Mouse (Mus musculus): ENCODE measurements around the gene Reg1. TPM values are rescaled to one million over a fixed set of nuclear protein-coding genes. Genes with fewer than 3 reads are reported as not detected.
A peak's percentile ranks its signal among the peaks of the same experiment; 100 is the strongest.
"Not testable (repeated sequence)": the region's sequence is repeated elsewhere in the genome, so short reads cannot be mapped to it uniquely, and the experiment has no call there.

The Reg1 gene
- total RNA-seq (2021), result not detected
- long read RNA-seq, result 0 reads

DNA sequence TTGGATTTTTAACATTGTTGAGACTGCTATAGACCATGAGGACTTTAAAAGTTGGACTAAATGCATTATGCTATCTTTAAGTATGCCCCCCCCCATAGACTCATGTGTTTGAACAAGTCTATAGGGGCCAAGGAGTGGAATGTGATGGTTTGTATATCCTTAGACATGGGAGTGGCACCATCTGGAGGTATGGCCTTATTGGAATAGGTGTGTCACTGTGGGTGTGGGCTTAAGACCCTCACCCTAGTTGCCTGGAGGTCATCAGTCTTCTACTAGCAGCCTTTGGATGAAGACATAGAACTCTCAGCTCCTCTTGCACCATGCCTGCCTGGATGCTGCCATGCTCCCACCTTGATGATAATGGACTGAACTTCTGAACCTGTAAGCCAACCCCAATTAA lies at the start of gene Reg1:
Gene Reg1 (plus strand): TSS at position 301 of the 400 bp plus-strand sequence.
- not testable (repeated sequence) for DNase-seq (ENCODE audit: low spot score in 2 of 2)

DNA sequence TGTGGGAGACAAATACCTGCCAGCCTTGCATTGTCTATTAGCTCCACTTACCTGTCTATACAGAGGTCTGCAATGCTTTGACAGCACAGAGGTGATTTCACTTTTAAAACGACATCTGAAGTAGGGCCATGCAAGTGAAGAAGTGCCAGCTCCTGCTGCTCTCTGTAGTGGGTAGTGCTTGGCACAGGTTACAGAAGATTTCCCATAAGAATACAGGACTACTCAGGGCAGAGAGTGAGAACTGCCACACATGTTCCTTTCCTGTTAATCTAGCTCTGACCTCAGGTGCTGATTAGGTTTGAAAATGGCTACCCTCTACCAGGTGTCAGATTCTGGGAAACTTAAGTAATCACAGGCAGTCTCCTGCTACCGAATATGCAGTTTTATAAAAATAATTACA lies 43.7 kb upstream of the Reg1 start, which contains the start of gene Reg3d:
Gene Reg3d (minus strand): TSS at position 101 of the 400 bp plus-strand sequence.
- DNase-seq (ENCODE audit: low spot score in 2 of 2), result no peak

DNA sequence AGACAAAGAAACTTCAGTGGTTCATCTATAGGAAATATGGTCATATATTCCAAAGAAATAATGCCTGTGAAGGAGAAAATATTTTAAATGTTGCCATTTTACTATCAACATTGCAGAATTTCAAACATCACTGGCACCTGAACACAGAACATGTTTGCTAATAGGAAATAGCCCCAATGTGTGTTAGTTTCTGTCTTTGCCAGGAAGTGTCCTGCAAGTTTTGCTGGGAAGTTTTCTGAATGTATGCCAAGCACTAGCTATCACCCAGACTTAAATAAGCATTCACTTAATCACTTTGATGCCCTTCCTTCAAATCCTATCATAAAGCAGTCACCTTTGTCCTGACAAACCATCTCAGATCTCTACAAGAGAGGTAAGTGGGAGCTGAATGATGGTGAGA lies 42.1 kb upstream of the Reg1 start, which contains the start of gene Reg3a:
Gene Reg3a (plus strand): TSS at position 301 of the 400 bp plus-strand sequence.
- DNase-seq (ENCODE audit: low spot score in 2 of 2), result no peak

DNA sequence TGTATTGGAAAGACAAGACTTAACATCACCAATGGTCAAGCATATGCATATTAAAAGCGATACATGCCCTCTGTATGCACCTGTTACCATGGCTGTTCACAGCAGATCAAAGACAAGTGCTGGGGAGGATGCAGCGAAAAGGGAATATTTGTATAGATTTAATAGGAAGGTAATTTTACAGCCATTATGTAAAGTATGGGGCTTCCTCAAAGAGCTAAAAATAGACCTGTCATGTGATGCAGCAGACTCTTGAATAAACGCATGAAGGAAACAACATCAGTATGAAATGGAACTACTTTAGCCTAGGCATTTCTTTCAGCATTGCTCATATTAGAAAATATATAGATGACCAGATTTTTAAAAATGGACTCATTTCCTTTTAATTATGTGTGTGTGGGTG lies 36.9 kb upstream of the Reg1 start:
- DNase-seq (ENCODE audit: low spot score in 2 of 2), result no peak

DNA sequence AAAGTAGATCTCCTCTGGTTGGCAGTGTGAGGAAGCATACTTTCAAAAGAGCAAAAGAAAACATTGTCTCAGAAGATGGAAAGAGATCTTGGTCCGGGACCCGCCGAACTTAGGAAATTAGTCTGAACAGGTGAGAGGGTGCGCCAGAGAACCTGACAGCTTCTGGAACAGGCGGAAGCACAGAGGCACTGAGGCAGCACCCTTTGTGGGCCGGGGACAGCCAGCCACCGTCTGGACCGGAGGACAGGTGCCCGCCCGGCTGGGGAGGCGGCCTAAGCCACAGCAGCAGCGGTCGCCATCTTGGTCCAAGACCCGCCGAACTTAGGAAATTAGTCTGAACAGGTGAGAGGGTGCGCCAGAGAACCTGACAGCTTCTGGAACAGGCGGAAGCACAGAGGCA lies 27.2 kb upstream of the Reg1 start, which contains the start of gene Reg2:
Gene Reg2 (plus strand): TSS at position 301 of the 400 bp plus-strand sequence.
- not testable (repeated sequence) for DNase-seq (ENCODE audit: low spot score in 2 of 2)

DNA sequence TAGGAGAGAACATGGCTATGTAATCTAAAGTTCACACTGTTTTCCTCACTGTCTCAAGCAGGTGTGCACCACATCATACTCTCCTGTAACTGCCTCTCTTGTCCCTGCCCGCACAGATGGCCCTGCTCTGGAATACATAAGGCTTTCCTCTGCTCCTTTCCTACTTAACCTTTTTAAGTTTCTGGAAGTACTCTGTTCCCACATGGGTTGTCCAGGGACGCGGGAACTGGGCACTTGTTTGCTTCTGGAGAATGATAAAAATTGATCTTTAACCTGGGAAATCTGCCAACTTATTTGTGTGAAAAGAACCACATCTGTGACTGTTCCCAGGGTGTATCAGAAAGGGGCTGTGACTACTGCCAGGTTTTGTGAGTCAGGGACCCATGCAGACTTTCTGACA lies 3.0 kb downstream of the Reg1 start:
- no peak for DNase-seq (ENCODE audit: low spot score in 2 of 2)

DNA sequence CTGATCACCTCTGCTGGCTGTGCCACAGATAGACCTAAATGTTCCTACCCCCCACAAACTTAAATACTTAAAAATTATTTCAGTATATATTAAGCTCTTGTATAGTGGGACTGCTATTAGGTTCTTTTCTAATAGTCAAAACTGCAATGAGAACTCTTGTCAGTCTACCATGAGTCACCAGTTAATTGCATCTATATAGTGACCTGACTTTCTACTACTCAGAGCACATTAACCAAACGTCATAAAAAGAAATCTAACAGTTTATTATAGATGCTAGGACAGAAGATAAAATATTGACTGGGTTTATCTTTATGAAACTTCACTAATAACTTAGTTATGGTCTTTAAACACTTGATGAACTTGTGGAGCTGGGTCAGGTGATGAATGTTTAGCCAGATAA lies 24.7 kb downstream of the Reg1 start:
- no peak for DNase-seq (ENCODE audit: low spot score in 2 of 2)

DNA sequence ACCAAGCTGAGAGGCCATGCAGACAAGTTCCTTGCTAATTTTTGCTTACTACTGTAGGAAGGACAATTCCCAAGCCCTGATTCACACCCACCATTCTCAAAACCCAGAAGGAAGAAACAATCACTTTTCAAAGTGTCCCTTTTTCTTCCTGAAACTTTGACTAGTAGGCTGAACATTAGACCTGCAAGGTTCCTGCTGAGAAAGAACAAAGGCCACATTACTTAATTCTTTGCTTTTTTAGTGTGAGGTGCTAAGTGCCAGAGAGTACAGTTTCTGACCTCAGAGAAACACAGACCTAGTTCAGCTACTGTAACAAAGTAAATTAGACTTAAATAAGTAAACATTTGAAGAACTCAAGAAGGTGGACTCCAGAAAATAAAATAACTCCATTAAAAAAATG lies 25.9 kb downstream of the Reg1 start:
- DNase-seq (ENCODE audit: low spot score in 2 of 2), result no peak

DNA sequence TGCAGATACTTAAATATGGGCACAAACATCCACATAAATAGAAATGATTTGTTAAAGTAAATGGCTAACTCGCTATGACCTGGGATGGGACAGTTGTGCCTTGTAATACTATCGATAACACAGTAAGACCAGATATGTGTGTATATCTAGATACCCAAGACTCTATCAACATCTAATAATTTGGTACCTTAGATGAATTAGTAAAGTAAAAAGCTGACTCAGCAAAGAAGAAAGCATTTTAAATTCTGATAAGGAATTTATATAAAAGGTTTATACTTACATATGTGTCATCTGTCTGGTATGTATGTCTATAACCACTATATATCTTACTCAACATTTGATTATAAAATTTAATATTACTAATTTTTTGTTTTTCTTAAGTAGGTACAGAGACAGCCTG lies 30.3 kb downstream of the Reg1 start:
- DNase-seq (ENCODE audit: low spot score in 2 of 2), result no peak

DNA sequence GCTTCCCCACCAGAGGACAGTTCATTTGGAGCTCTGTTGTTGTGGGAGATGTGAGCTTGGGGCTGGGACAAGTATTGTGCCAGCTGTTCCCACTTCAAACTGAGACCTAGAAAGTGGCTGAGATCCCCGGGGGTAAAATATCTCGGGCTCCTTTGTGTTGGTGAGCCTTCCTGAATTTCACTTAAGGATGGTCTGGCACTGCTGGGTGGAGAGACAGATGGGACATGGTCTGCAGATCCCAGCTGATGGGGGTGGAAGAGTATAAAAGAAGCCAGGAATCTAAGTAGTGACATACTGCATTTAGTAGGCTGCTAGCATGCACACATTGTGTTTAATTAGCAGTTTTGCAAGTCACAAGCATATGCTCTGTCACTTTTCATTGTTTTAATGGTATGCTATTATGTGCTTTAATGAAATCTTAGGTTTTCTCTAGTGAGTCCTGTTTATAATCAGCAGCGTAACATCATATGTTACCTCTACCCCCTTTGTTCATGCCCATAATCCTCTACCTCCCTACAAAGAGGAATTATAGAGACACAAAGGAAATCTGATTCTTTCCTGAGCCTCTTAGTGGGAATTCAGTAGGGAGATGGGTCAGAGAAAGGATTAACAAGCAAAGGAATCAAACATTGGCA lies 37.8 kb downstream of the Reg1 start:
- peak; percentile 17 to 43 for DNase-seq (ENCODE audit: low spot score in 2 of 2)

DNA sequence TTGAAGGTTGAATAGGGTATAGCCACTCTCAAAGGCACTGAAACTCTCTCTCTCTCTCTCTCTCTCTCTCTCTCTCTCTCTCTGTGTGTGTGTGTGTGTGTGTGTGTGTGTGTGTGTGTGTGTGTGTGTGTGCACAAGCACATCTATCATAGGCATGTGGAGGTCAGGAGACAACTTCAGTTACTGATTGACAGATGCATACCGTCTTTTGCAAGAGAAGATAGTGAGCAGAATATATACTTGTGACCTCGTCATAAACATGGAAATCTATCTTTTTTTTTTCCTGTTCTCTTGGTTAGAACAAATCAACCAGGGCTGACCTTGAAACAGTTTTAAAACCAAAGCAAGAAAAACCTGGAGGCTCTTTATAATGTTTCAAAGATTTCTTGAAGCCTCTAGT lies 39.8 kb downstream of the Reg1 start:
- no peak for DNase-seq (ENCODE audit: low spot score in 2 of 2)

DNA sequence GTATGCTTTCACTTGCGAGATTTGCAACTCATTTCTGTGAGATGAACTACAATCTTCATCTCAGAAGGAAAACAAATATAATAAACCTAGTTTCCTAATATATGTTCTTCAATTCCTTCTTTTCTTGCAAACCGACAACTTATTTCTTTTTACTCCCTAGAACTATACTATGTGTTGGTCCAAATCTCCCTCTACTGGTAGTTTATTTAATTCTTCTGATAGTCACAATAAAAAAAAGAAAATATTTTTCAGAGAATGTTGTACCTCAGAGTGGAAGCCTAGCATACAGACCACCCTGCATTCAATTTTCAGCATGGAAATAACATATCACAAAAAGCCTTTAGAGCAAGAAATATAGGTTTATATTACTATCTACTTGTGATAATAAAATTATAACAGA lies 40.8 kb downstream of the Reg1 start:
- no peak for DNase-seq (ENCODE audit: low spot score in 2 of 2)

DNA sequence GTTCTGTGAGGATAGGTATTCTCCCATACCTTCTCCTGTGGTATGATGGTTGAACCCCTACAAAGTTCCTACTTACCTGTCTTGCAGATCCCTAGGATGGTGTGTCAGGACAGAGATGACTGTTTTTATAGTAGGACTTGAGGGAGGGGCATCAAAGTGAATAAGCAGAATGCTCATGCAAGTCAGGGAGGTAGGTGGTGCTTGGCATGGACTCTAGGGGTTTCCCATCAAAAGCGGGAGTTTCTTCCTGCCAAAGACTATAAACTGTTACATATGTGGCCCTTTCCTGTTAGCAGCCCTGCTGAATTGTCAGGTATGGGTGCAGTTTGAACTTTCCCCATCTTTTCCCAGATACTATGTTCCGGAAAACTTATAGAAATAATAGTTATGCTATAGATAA lies 46.3 kb downstream of the Reg1 start, which contains the start of gene Reg3g:
Gene Reg3g (minus strand): TSS at position 101 of the 400 bp plus-strand sequence.
- no peak for DNase-seq (ENCODE audit: low spot score in 2 of 2)

DNA sequence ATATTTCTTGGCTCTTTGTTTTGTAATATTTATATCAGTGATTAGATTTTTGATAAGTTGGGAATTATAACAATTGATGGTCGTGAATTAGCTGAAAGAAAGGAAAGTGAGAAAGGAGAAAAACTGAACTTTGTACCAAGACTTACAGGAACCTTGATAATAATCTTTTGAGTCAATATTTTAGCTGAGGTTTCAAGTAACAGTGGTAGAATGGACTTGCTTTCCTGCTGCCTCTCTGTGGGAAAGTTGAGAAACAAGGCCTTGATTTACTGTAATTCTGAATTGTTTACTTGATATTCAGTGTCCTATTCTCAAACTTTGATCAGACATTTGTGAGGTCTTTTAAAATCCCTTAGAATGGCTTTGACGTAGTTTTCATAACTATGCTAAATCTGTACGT lies 46.8 kb downstream of the Reg1 start:
- no peak for DNase-seq (ENCODE audit: low spot score in 2 of 2)

Other genes starting within 250 kb of the Reg1 start
- not detected for gene Reg3b, start 52.1 kb upstream of the Reg1 start, total RNA-seq (2021)
- gene Reg3d, start 43.8 kb upstream of the Reg1 start, total RNA-seq (2021), result not detected
- gene Reg3a, start 42.0 kb upstream of the Reg1 start, total RNA-seq (2021), result not detected
- gene Reg2, start 27.1 kb upstream of the Reg1 start, total RNA-seq (2021), result not detected
- not detected for gene Reg3g, start 46.2 kb downstream of the Reg1 start, total RNA-seq (2021)

Data from layer of hippocampus, postnatal 10 days (tissue).